Mouse (Mus musculus) layer of hippocampus, adult 9-11 months (tissue): Measurements from ENCODE around the gene Pigz.

ENCODE experiments used
- DNase-seq: peaks from one replicate; pipeline ENCODE4 v3.0.0; 2022

Pigz gene

DNA sequence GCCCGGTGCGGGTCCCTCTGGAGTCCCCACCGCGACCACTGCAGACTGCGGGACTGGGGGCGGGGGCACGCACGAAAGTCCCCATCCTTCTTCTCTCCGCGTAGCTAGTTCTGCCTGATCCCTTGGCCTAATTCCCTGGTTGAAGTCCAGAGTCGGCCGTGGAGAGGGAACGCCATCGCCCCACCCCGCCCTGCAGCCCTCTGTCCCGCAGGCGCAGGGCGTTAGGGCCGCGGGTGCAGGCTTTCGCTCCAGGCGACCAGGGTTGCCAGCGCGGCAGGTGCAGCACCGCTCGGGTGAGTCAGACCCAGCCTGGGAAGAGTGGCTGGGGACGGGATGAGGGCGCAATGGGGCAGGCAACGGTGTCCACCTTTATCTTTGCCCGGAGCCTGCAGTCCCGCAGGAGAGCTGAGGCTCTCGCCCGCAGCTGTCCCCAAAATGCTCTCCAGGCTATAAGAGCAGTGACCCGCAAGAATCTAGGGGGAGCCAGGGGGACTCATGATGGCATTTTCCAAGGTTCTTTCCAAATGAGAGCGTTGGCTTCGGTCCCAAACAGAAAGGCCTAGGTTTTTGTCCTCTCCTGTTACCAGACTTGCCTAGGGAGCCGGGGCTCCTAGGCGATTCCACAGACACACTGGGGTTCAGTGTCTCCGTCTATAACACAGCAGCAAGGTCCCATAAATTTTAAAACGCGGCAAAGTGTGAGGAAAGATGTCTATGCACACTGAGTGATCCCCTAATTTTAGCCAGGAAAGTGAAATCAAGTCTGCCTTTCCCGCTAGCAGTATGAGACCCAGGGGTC is at the start of gene Pigz:
TSS of gene Pigz (plus strand) at position 101 of the 799 bp plus-strand sequence.
- DNase-seq = peak; percentile 70

DNA sequence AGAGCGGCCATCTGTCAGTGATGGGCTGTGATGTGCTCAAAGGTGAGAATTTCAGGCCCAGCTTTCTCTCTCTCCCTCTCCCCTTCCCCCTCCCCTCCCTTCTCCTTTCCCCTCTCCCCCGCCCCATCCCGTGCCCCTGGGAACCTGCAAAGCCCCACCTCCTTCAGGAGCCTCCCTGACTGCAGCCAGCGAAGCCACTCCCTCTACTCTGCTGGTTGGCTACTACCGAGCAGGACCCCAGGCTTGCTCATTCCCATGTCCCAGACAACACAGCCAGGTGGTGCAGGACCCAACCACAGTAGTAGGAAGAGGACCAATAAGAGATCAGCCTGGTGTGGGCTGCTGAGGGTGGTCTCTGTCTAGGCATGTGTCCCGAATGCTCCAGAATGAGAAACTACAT is 49.7 kb upstream of the Pigz start:
- no peak for DNase-seq

DNA sequence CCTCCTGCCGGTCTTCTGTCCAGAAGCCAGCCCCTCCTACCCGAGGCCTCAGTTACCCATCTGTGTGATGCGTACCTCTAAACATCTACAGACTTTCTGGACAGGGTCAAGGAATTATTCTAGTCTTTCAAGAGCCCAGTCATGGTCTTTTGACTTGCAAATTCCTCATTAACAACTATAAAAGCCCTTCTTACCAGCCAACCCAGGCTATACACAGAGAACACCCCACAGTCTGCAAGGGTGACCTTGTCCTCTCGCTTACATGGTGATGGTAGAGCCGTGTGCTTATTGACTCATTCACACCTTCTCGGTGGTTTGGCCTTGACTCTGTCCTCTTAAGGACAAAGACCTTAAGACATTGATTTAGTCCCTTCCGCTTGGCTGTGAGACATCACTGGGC is 42.7 kb upstream of the Pigz start:
- DNase-seq = no peak

DNA sequence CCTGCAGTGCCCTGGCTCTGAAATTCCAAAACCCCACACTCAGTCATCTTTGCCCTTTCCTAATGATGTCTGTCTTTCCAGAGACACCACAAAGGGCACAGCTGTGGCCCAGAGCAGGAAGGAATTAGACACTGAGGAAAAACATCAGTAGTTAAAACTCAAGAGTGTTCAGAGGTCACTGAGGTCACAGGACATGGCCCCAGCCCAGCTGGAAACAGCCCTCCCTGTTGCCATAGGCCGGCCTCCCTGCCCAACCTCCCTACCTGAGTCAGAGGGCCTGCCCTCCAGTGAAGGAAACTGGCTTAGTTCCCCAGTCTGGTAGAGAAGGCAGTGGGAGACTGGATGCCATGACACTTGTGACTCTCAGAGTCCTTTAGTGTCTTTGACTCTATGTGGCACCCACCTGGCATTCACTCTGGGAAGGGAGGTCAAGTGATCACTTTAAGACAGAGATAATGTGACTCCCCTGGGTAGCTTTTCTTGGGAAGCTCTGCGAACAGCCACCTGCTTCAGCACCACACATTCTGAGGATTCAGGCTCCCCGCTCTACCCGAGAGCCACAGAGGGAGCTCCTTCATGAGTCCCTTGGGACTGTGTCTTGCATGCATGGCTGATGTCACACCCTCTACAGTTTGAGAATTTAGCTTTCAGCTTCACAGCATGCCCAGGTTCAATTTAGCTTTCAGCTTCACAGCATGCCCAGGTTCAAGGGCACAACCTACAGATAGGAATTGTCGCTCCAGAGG is 40.1 kb upstream of the Pigz start:
- DNase-seq = no peak

DNA sequence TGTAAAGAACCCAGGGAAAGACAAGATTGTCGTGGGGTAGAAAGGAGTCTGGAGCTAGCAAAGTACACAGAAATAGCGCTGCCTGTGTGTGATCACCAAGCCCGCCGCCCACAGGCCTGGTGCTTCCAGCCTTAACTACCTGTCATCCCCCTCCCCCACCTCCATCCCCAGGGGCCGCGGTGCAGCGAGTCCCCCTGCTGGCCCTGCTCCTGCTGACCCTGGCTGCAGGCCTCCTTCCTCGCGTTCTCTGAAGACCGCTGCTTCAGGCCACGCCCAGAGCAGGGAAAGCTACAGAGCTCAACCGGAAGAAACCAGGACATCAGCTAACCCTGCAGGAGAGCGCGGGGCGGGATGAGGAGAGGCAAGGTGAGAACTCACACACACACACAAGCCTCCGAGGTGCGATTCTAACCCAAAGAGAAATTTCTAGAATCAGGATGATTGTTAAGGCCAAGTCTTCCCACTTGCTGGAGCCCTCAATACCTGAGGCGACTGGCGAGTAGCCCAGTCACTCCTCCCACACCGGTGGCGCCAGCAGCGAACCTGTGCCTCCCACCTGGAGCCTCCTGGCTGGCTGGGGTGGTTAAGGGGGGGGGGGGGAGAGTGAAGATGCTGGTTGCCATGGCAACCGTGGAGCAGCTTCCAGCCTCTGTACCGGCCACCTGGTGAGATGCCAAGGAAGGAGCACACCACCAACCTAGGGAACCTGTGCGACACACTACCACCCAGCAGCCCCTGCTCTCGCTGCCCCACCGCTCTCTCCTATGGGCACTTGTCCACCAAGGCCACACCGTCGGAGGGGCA is 36.5 kb upstream of the Pigz start:
- peak; percentile 74 for DNase-seq

DNA sequence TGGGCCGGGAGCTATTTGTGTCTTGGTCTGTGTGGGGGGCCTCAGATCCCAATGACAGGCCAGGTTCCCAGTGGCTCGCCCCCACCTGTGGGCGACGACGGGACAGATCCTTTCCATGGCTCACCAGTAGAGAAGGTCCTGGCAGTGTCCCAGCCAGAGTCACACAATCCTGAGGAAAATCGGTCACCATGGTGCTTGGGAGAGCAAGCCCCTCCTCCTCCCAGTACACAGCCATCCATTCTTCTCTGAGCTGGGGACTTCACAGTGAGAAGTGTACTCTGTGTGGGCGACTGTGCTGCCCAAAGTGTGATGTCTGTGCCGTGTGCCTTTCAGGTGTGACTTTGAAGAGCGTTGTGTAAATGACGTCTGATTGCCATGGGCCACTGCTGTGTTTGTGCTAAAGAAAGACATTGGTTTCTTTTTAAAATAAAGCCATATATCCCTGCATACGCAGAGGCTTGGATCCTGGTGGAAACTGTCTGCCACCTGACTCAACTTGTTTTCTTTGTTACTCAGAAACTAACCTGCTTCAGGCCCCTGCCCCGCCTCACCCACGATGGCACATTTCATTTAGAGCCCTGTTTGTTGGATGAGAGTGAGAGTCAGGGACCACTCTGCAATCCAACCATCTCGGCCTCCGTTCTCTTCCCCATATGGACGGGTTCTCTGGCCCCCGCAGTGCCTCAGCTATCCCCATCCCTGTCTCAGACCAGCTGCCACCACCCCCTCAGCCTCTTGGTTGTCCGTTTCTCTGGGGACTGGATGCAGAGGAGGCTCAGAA is 34.9 kb upstream of the Pigz start:
- DNase-seq = peak; percentile 92

DNA sequence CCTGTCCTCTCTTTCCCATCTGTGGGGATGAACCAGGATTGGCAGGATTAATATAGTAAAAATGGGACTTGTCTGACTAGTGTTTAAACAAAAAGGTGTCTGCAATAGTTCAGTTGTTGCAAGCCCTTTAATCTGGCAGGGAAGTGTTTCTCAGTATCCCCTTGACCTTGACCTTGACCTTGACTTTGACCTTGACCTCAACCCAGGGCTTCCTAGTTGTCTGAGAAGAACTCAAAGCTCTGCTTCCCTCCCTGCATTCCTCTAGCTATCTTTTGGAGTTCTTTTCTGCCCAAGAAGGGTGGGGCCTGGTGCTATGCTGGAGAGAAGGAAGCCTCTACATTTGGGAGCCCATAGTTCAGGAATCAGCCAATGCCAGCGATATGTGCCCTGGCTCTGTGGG is 31.8 kb upstream of the Pigz start:
- no peak for DNase-seq

DNA sequence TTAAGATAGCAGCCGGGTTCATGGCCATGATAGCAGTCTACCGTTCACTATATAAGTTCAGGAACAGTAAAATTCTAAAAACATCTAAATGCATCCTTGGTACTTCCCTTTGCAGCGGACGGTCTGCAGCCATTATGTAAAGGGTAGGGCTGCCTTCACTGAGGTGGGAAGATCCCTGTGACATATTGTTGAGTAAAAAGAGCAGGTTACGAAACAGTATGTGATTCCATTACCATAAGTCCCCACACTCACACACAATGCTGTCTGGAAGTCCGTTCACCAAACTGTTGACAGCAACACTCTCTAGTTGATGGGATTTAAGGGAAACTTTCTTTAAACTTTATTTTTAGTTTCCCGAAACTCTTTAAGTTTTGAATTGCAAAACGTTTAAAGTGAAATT is 30.4 kb upstream of the Pigz start:
- no peak for DNase-seq

DNA sequence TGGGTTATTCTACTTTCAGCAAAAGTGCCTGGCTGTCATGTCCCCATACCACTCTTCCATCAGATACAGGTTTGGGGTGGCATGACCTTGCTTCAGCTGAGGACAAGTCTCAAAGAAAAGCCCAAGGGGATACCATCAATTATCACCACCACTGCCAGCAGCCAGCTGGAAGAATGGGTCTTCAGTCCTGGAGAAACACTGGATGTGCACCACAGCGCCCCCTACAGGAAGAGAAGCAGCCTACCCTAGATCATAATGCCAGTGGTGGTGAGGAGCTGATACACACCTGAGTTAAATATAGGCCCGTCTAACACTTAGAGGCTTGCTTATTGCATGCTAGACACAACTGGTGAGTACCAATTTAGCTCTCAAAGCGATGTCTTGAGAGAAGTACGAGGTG is 28.3 kb upstream of the Pigz start:
- DNase-seq = no peak

DNA sequence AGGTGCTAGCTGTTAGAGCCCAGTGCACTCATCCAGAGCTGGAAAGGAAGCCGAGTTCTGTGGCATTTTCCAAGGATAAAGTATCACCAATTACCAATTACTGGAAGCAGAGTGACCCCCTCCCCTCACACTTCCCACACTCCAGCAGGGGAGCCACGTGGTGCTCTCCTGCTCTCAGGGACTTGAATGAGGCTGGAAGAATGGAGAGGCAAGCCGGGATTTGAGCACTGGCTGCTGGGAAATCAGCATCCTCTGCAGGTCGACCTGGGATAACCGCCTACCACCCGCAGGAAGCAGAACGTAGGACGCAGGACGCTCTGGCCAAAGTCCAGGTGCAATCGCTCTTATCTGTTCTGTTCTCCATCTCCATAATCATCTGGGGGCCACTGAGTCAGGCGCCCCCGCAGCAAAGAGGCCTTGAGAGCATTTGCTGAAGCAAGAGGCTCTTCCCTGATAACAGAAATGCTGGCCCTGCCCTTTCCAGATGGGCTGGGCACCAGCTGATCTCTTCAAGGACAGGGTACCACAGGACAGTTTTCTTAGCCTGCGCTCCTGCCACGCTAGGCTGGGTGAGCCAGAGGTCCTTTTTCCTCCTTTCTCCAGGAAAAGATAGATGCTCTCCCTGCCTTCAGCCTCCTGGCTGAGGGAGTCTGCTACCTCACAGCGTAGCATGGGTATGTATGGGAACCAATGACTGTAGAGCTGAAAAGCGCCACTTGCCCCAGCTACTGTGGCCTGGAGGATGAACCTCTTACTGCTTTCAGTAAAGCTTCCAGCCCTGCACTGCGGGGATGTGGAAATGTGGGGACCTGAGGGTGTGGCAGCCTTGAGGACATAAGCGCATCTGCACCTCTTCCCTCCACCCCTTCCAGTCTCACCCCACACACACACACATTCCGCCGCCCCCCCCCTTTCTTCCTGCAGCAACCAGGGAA is 27.5 kb upstream of the Pigz start:
- DNase-seq = no peak

DNA sequence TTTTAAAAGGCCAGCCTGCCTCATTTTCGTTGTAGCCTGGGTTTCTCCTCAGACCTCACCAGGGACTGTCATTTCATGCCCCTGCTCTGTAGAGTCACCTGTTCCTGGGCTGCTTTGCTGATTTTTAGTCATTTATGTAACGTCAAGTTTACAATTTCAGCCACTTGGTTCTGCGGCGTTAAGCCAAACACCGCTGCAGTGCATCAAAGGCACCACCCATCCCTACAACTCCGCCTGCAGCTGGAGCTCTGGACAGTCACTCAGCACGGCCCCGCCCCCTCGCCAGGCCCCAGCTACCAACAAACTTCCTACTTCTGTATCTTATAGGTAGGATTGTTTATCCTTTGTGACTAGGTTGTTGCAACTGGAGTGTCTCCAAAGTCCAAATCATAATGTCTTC is 26.8 kb upstream of the Pigz start:
- no peak for DNase-seq

DNA sequence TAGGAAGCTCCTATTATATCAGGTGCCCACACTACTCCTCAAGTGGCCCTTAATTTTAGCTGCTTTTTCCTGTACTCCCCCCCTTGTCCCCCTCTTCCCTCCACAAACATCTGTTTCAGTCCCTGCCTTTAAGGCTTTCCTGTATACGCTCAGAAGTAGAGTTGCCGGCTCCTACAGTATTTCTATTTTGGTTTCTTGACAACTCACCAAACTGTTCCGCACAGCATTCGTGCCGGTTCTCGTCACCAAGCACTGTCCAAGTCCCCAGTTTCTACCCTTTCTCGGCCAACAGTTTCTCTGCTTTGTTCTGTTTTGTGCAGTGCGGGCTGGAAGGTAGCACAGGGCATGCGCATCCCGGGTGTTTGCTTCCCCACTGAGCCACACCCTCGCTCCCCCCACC is 24.7 kb upstream of the Pigz start:
- DNase-seq = no peak

DNA sequence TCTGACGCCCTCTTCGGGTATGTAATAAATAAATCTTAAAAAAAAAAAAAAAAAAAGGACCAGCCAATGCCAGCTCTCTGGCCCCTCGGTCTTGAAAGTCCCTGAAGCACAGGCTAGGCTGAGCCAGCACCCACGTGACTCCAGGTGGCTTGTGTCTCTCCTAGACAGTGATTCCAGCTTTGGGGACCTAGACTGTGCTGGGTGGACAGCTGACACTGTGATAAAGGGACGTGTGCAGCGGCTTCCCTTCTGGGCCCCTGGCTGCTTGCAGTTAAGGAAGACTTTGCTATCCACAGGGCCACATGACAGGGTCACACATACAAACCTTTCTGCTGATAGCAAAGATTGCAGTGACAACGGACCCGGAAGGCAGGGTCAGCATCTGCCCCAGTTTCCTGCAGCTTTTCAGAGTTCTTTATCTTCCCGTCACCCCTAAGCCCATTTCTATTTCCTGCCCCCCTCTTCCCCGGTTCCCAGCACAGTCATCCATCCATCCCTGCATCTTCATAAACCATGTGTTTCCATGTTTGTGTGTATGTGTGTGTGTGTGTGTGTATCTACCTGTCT is 23.3 kb upstream of the Pigz start:
- no peak for DNase-seq

DNA sequence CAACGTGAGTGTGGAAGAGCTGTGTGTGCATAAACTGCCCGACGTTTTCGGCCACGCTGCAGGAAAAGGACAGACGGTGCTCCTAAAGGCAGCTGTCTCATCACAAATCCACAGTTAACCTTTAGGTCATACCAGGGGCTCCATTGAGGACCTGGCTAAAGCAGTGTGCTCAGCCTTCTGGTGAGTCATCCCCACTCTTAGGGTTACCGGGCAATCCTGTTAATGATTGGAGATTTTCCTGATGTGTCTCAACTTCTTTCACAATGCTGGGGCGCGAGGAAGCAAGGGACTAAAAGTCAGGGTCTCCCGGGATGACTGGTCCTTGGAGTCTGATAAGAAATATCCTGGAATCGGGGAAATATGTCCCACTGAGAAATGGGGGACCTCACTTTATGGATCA is 15.9 kb upstream of the Pigz start:
- DNase-seq = no peak

DNA sequence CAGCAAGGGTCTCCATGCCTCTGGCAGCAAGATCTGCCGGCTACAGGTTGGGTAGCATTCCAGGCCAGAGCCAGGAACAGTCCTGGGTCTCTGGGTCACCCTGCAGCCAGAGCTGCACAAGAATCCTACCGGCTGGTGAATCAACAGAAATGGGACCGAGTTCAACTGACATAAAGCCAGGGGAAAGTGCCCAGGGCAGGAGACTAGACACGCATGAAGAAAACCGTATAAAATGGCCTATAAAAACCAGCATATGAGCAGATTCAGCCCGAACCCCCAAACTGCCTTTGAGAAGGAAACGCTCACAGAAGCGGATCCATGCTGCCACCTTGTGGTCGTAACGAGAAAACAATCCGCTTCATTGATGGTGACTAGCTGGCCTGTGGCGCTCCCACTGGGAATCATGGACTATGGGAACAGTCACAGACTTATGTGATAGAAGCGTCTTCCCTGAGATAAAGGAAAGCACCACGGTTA is 15.4 kb upstream of the Pigz start:
- peak; percentile 85 for DNase-seq

DNA sequence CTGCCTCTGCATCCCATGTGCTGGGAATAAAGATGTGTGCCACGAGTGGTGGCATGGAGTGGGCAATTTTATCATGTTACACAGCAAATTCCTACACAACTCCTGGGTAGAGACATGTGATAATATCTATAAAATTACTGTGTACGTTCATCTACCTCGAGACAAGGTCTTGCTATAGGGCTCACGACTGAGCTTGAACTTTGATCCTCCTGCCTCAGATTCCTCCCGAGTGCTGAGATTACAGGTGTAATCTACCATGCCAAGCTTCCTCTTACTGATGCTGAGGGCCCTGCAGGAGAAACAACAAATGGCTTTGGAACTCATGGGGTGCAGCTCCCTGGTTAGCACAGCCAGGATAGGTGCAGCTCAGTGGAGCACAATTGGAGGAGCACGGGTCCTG is 9.3 kb upstream of the Pigz start:
- no peak for DNase-seq

DNA sequence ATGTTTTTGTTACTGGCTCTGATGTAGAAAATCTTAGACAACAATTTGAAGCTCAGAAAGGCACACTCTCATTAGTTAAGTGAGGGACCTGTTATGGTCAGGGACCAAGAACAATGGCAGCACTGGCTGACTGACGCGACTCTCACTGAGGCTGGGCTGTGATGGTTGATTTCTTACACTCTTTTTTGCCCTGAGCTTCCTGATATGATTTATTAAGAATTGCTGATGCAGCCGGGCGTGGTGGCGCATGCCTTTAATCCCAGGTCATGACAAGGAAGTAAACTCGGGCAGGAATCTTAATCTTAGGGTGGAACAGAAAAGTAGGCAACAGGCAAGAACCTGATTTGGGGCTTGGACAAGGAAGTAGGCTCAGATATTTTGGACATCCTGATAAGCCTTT is 7.6 kb upstream of the Pigz start:
- DNase-seq = no peak

DNA sequence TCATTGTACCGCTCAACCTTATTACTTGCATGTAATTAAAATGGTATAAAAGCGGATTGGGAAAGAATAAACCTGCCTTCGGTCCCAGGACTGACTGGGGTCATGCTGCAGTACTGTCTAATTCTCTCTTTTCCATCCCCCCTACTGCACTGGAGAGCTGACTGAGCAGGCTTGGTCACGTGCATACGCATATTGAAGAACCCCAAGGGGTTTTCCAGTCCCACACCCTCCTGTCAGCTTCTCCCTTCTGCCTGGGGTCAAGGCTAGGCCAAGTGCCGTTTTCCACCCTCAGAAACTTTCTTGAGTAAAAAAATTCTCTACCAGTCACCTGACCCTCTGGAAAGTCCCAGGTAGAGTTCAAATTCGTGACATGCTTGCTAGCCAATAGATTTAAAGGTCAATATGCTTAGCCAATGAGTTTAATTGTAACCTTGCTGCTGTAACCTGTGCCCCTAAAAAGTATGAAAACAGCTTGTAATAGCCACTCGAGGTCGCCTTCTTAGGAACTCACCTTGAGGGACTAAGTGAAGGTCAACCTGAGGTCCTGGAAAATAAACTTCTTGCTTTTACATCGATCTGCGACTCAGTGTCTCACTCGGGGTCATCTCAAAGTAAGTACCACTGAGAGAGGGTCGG is 7.0 kb upstream of the Pigz start:
- no peak for DNase-seq

DNA sequence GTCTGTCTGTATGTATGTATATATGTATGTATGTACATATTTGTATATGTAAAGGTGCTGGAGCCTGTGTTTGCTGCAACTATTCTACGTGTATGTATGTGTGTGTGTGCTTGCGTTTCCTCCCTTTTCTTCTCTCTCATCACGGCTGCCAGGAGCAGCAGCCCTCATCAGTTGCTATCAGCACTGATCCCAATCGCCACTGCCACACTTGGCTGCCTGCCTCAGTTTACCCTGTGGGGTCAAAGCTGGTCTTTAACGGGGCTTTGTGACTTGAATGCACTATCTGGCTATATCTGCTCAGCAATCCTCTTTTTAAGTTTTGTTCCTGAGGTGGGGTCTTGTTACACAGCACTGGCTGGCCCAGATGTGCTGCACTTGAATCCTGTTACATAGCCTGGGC is 6.2 kb upstream of the Pigz start:
- no peak for DNase-seq

DNA sequence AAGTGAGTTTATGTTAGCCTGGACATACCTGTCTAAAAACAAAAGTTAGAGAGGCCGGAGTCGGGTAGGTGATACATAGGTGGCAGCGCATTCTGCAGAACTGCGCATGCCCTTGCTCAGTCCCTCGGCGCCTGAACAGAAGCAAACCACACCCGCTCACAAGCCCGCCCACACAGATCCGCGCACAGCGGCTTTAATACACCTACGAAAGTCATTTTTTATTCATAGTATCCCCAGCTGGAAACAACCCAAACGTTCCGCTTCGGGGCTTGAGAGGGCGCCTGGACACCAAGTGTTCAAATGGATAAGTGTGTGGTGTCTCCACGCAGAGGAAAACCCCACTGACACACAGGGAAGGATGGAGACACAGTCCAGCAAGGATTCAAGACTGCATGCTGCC is 2.3 kb upstream of the Pigz start:
- peak; percentile 45 for DNase-seq

DNA sequence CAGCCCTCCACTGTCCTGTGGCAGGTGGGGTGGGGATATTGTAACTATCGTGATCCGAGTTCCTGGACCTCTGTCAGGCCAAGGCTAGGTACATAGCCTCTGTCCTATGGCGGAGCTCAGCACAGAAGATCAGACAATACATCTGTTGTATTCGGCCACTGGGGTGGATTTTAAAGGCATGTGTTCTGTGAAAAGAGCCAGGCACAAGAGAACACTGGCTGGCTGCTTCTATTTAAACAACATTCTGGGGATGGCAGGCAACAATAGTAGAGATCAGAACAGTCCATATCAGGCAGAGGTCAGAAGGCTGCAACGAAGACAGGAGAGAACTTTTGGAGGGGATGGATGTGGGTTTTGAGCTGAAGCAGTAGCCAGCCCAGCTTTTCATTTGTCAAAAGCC is 1.4 kb upstream of the Pigz start:
- DNase-seq = peak; percentile 78
